Comparison of ENCODE assay signal across 18 mouse cellular contexts in the genomic region with DNA sequence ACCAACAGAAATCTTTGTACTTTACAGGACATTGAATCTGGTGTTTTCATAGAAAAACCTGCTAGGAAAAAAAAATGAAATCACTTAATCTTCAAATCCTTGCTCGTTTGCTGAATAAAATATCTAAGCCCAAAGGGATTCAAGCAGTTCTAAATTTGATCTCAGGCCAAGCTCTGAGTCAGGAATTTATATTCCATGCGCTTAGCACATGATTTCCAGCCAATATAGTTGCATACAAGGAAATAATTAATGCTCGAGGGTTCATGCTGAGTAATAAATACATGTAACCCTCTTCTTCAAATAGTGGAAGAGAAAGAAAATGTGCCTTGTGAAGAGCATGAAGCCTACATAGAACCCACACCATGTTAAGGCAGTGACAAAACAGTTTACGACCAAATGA.
DNase-seq lines count a peak whose midpoint lies in the region; ATAC-seq and TF ChIP-seq lines count a peak whose summit lies in the region.
"Had no signal": no experiment of that assay in that cellular context is flagged by ENCODE, and none has a peak within 500 bp of the region (broad histone marks: within the 10 kb centered on the region; RNA-seq: fewer than 3 reads in every experiment).

No protein-coding gene starts in this region.

- H3K4me3 ChIP-seq in forebrain, embryonic 14.5 days (ENCODE audit: low read depth, low read length): no peak overlapping the region
- H3K4me3 ChIP-seq in forebrain, embryonic 10.5 days: no peak overlapping the region
- no peak overlapping the region for H3K4me3 ChIP-seq in kidney, postnatal 0 days (replicated peaks; ENCODE audit: low read depth, low read length)
- H3K4me3 ChIP-seq in intestine, embryonic 15.5 days (replicated peaks): no peak overlapping the region
- H3K4me3 ChIP-seq: embryonic facial prominence, embryonic 13.5 days; forebrain, embryonic 15.5 days; gastrocnemius, adult 2 months; heart, embryonic 12.5 days; hindbrain, embryonic 10.5 days had no signal

- H3K27me3 ChIP-seq in forebrain, embryonic 14.5 days (replicated peaks; ENCODE audit: control insufficient read depth, insufficient read depth, low read length): no peaks in the 10 kb centered on the region
- H3K27me3 ChIP-seq in forebrain, embryonic 10.5 days (ENCODE audit: poor library complexity, severe bottlenecking): no peaks in the 10 kb centered on the region
- H3K27me3 ChIP-seq in kidney, postnatal 0 days (ENCODE audit: insufficient read depth, low read length): no peaks in the 10 kb centered on the region
- no peaks in the 10 kb centered on the region for H3K27me3 ChIP-seq in intestine, embryonic 15.5 days (replicated peaks)
- H3K27me3 ChIP-seq: embryonic facial prominence, embryonic 13.5 days; forebrain, embryonic 15.5 days; heart, embryonic 12.5 days; Patski had no signal

- peak; percentile 45 for DNase-seq in forebrain, embryonic 14.5 days (ENCODE audit: low spot score)
- DNase-seq in forebrain, embryonic 10.5 days (ENCODE audit: extremely low spot score, low spot score): no peak
- DNase-seq in kidney, postnatal 0 days (ENCODE audit: low spot score): peak; percentile 32
- DNase-seq in kidney, postnatal 14 days: no peak
- DNase-seq in NIH3T3 (ENCODE audit: low read depth): peak; percentile 4
- no peak for DNase-seq in cerebellum, adult 8-10 months
- DNase-seq in right cerebral cortex, postnatal 4 days: no peak
- DNase-seq: adrenal gland, postnatal 14 days; gastrocnemius, adult 2 months; gastrocnemius, postnatal 25 days; kidney, adult 11 months had no signal

- 75% methylated on average over 4 of the region's 4 CpGs for WGBS in forebrain, embryonic 14.5 days
- 92% methylated on average over 4 of the region's 4 CpGs for WGBS in forebrain, embryonic 10.5 days
- 48% methylated on average over 4 of the region's 4 CpGs for WGBS in kidney, postnatal 0 days
- WGBS in intestine, embryonic 15.5 days: 53% methylated on average over 4 of the region's 4 CpGs

- H3K9ac ChIP-seq in forebrain, embryonic 14.5 days (ENCODE audit: low read length): no peak overlapping the region
- H3K9ac ChIP-seq in kidney, postnatal 0 days (ENCODE audit: low read depth, low read length): no peak overlapping the region
- no peak overlapping the region for H3K9ac ChIP-seq in intestine, embryonic 15.5 days
- H3K9ac ChIP-seq: embryonic facial prominence, embryonic 13.5 days; forebrain, embryonic 15.5 days; heart, embryonic 12.5 days had no signal

- no peak overlapping the region for H3K4me2 ChIP-seq in forebrain, embryonic 14.5 days (ENCODE audit: low read length)
- H3K4me2 ChIP-seq in kidney, postnatal 0 days (ENCODE audit: low read length): no peak overlapping the region
- no peak overlapping the region for H3K4me2 ChIP-seq in intestine, embryonic 15.5 days (replicated peaks)
- H3K4me2 ChIP-seq: embryonic facial prominence, embryonic 13.5 days; forebrain, embryonic 15.5 days; heart, embryonic 12.5 days had no signal

- TF ChIP-seq CTCF in kidney, postnatal 0 days (IDR thresholded peaks at IDR 0.05; ENCODE audit: low read depth): no peak

- no peaks in the 10 kb centered on the region for H3K4me1 ChIP-seq in forebrain, embryonic 14.5 days (ENCODE audit: control insufficient read depth, insufficient read depth, low read length)
- no peaks in the 10 kb centered on the region for H3K4me1 ChIP-seq in forebrain, embryonic 10.5 days
- H3K4me1 ChIP-seq in kidney, postnatal 0 days (replicated peaks; ENCODE audit: insufficient read depth, low read length): no peaks in the 10 kb centered on the region
- no peaks in the 10 kb centered on the region for H3K4me1 ChIP-seq in intestine, embryonic 15.5 days (replicated peaks)
- H3K4me1 ChIP-seq: embryonic facial prominence, embryonic 13.5 days; forebrain, embryonic 15.5 days; heart, embryonic 12.5 days; hindbrain, embryonic 10.5 days had no signal

- no peak for ATAC-seq in forebrain, embryonic 14.5 days
- no peak for ATAC-seq in kidney, postnatal 0 days (replicated peaks; ENCODE audit: low FRiP score, low read depth)
- 0 out of 2 replicates have a peak, but pooled peaks have one; percentile 17 for ATAC-seq in intestine, embryonic 15.5 days
- ATAC-seq: activated CD4-positive, CD25-positive, alpha-beta regulatory T cell, adult 4 months; forebrain, embryonic 15.5 days; Patski had no signal

- H3K36me3 ChIP-seq in forebrain, embryonic 14.5 days (ENCODE audit: control insufficient read depth, insufficient read depth, low read length): no peaks in the 10 kb centered on the region
- no peaks in the 10 kb centered on the region for H3K36me3 ChIP-seq in forebrain, embryonic 10.5 days (replicated peaks)
- H3K36me3 ChIP-seq in kidney, postnatal 0 days (ENCODE audit: insufficient read depth, low read length): no peaks in the 10 kb centered on the region
- H3K36me3 ChIP-seq in intestine, embryonic 15.5 days: no peaks in the 10 kb centered on the region
- H3K36me3 ChIP-seq: embryonic facial prominence, embryonic 13.5 days; forebrain, embryonic 15.5 days; heart, embryonic 12.5 days; hindbrain, embryonic 10.5 days had no signal

- no peak overlapping the region for H3K27ac ChIP-seq in forebrain, embryonic 14.5 days (ENCODE audit: low read depth, low read length)
- H3K27ac ChIP-seq in forebrain, embryonic 10.5 days: no peak overlapping the region
- no peak overlapping the region for H3K27ac ChIP-seq in kidney, postnatal 0 days
- H3K27ac ChIP-seq in intestine, embryonic 15.5 days: no peak overlapping the region
- H3K27ac ChIP-seq: embryonic facial prominence, embryonic 13.5 days; forebrain, embryonic 15.5 days; gastrocnemius, adult 2 months; hindbrain, embryonic 10.5 days had no signal

- H3K9me3 ChIP-seq in forebrain, embryonic 14.5 days (replicated peaks; ENCODE audit: control insufficient read depth, low read length): no peaks in the 10 kb centered on the region
- H3K9me3 ChIP-seq in forebrain, embryonic 10.5 days: no peaks in the 10 kb centered on the region
- H3K9me3 ChIP-seq in kidney, postnatal 0 days (replicated peaks; ENCODE audit: low read length): no peaks in the 10 kb centered on the region
- no peaks in the 10 kb centered on the region for H3K9me3 ChIP-seq in intestine, embryonic 15.5 days
- H3K9me3 ChIP-seq: embryonic facial prominence, embryonic 13.5 days; forebrain, embryonic 15.5 days; heart, embryonic 12.5 days; hindbrain, embryonic 10.5 days had no signal

Comparison
In these comparisons a context has a peak if more than half of its experiments do, and no peak if none do; other contexts are left out.
1. DNase-seq: peak in forebrain, embryonic 14.5 days (single experiment), kidney, postnatal 0 days (single experiment) and NIH3T3 (single experiment); none in forebrain, embryonic 10.5 days (single experiment), kidney, postnatal 14 days (single experiment), cerebellum, adult 8-10 months (single experiment) and right cerebral cortex, postnatal 4 days (single experiment).